Mouse (Mus musculus): ENCODE results near the gene Rnf208. TPM values are rescaled to one million over a fixed set of nuclear protein-coding genes. Genes with fewer than 3 reads are reported as not detected.

The Rnf208 gene
- 29.9 and 34.0 TPM in 2 replicates for polyA plus RNA-seq (2014; fragmentation: Nextera tagmentation; extraction: Ambion mirVana)

DNA sequence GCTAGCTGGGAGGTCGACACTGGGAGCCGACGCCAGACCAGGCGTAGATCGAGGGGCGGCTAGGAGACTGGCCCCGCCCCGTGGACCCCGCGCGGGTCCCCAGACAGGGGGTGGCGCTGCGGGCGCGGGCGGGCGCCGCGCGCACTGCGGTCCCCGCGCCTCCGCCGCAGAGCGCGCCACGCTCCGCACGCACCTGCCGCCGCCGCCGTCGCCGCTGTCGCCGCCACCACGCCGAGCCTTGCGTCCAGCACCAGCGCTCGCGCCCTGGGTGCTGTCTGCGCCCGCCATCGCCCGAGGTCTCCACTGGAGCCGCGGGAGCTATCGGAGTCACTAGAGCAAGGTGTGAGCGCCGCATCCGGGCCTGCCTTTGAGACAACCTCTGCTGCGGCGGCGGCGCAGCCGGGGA lies at the start of gene Rnf208, which contains the start of gene Cysrt1:
Rnf208 (plus strand) TSS at position 155 of the 406 bp plus-strand sequence.
Cysrt1 (minus strand) TSS at position 352 of the 406 bp plus-strand sequence.
- peak within 1 kb of the TSS; percentile 98 for H3K4me2 ChIP-seq (ENCODE audit: low read depth)
- H3K9ac ChIP-seq (ENCODE audit: low read length): peak within 1 kb of the TSS; percentile 76
- DNase-seq (ENCODE audit: low spot score) (peak; percentile 56), ATAC-seq (ENCODE audit: insufficient read depth, low FRiP score, low TSS enrichment) (peak; percentile 29; the same call in 1 of the 2 replicates)
- 0 out of 2 replicates have a peak within 1 kb of the TSS, but pooled peaks have one; percentile 3 for H3K27ac ChIP-seq (ENCODE audit: low read depth, low read length)
- under 1% methylated on average over 52 of the region's 59 CpGs for WGBS
- peaks cover 19% of the 10 kb centered on the region for H3K27me3 ChIP-seq (ENCODE audit: control insufficient read depth, insufficient read depth, low read length)
- H3K36me3 ChIP-seq (ENCODE audit: control insufficient read depth, insufficient read depth, low read length): no peaks in the 10 kb centered on the region
- peak within 1 kb of the TSS; percentile 54 for H3K4me3 ChIP-seq (ENCODE audit: low read depth, low read length)
- no peaks in the 10 kb centered on the region for H3K9me3 ChIP-seq (ENCODE audit: control insufficient read depth, low read length)
- H3K4me1 ChIP-seq (ENCODE audit: control insufficient read depth, insufficient read depth, low read length): peaks cover 18% of the 10 kb centered on the region

DNA sequence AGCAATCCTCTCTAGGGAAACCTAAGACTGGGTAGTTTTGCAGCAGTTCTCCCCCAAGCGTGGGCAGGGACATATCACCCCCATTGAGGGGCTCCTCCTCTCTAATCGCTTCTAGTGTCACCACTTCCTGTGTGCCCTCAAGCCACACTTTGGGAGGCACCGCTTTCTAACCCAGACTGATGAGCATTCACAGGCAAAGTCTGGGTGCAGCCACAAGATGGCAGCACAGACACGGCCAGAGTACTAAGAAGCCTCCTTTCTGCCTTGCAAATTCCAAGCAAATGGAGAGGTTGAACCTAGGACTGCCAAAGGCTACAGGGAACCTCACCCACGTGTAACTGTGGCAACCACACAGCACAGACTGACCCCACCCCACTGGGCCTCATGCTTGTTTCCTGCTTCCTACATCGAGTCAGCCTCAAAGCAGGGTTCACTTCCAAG lies 48.7 kb upstream of the Rnf208 start:
- WGBS: 5% methylated on average over 6 of the region's 6 CpGs
- H3K4me1 ChIP-seq (ENCODE audit: control insufficient read depth, insufficient read depth, low read length): no peaks in the 10 kb centered on the region
- DNase-seq (ENCODE audit: low spot score): peak; percentile 84
- H3K4me2 ChIP-seq (ENCODE audit: low read depth): no peak overlapping the region
- no peak overlapping the region for H3K9ac ChIP-seq (ENCODE audit: low read length)
- no peaks in the 10 kb centered on the region for H3K36me3 ChIP-seq (ENCODE audit: control insufficient read depth, insufficient read depth, low read length)
- H3K9me3 ChIP-seq (ENCODE audit: control insufficient read depth, low read length): no peaks in the 10 kb centered on the region
- H3K27ac ChIP-seq (ENCODE audit: low read depth, low read length): no peak overlapping the region
- ATAC-seq (ENCODE audit: insufficient read depth, low FRiP score, low TSS enrichment): peak; percentile 57
- no peak overlapping the region for H3K4me3 ChIP-seq (ENCODE audit: low read depth, low read length)
- H3K27me3 ChIP-seq (ENCODE audit: control insufficient read depth, insufficient read depth, low read length): peaks cover 19% of the 10 kb centered on the region

DNA sequence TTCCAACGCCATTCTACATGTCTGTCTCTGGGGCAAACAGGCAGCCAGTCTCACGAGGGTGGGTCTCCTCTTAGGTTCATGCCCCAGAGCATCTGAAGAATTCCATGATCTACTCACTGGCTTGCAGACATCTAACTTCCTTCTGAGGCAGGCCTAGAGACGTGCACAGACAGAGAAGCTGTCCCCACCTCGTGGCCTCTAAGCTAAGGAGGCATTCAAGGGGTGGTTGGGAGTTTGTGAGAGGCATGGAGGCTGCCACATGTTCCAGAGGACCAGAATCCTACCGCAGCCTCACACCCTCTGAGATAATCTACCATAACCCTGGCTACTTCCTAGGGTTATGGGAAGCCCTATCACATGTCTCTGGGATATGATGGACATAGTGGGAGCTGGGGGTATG lies 48.0 kb upstream of the Rnf208 start:
- no peak for DNase-seq (ENCODE audit: low spot score)
- no peak overlapping the region for H3K4me3 ChIP-seq (ENCODE audit: low read depth, low read length)
- H3K27ac ChIP-seq (ENCODE audit: low read depth, low read length): no peak overlapping the region
- no peak for ATAC-seq (ENCODE audit: insufficient read depth, low FRiP score, low TSS enrichment)
- no peak overlapping the region for H3K9ac ChIP-seq (ENCODE audit: low read length)
- no peaks in the 10 kb centered on the region for H3K9me3 ChIP-seq (ENCODE audit: control insufficient read depth, low read length)
- H3K4me2 ChIP-seq (ENCODE audit: low read depth): no peak overlapping the region
- WGBS: 80% methylated on average over 5 of the region's 5 CpGs
- peaks cover 19% of the 10 kb centered on the region for H3K27me3 ChIP-seq (ENCODE audit: control insufficient read depth, insufficient read depth, low read length)
- H3K4me1 ChIP-seq (ENCODE audit: control insufficient read depth, insufficient read depth, low read length): no peaks in the 10 kb centered on the region
- H3K36me3 ChIP-seq (ENCODE audit: control insufficient read depth, insufficient read depth, low read length): no peaks in the 10 kb centered on the region

DNA sequence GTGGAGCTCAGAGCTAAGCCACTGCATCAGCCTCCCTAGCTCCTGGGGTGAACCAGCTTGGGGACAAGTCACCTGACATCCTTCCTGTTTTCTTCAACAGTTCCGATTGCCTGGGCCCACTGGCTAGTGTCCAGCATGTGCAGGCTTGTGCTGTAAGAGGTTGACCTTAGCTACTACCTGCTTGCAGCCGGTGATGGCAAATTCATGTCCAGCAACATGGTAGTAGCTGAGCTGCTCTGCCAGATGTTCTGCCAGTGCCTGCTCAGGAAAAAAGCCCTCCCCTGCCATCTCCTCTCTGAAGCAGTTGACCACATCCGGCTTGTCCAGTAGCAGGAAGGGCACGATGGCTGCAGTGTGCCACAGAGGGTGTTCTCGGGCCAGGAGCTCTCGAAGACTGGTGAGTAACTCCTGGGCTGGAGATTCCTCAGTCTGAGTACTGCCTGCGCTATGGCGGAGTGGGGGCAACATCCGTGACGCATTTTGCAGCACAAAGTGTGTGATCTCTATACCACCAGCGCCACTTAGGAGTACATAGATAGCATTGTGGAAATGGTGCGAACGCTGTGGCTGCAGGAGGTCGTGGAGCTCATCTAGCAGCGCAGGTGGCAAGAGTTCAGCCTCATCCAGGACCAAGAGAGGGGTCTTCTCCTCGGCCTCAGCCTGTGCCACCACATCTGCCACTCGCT lies 47.4 kb upstream of the Rnf208 start:
- Histone ChIP-seq H3K4me3 (ENCODE audit: low read depth, low read length) (no peak overlapping the region), H3K36me3 (ENCODE audit: control insufficient read depth, insufficient read depth, low read length) (no peaks in the 10 kb centered on the region), H3K9me3 (ENCODE audit: control insufficient read depth, low read length) (no peaks in the 10 kb centered on the region), H3K27me3 (ENCODE audit: control insufficient read depth, insufficient read depth, low read length) (peaks cover 19% of the 10 kb centered on the region), H3K9ac (ENCODE audit: low read length) (no peak overlapping the region), H3K27ac (ENCODE audit: low read depth, low read length) (no peak overlapping the region), H3K4me1 (ENCODE audit: control insufficient read depth, insufficient read depth, low read length) (no peaks in the 10 kb centered on the region), H3K4me2 (ENCODE audit: low read depth) (no peak overlapping the region)
- ATAC-seq (ENCODE audit: insufficient read depth, low FRiP score, low TSS enrichment) (no peak), DNase-seq (ENCODE audit: low spot score) (no peak)
- WGBS: 85% methylated on average over 17 of the region's 17 CpGs

DNA sequence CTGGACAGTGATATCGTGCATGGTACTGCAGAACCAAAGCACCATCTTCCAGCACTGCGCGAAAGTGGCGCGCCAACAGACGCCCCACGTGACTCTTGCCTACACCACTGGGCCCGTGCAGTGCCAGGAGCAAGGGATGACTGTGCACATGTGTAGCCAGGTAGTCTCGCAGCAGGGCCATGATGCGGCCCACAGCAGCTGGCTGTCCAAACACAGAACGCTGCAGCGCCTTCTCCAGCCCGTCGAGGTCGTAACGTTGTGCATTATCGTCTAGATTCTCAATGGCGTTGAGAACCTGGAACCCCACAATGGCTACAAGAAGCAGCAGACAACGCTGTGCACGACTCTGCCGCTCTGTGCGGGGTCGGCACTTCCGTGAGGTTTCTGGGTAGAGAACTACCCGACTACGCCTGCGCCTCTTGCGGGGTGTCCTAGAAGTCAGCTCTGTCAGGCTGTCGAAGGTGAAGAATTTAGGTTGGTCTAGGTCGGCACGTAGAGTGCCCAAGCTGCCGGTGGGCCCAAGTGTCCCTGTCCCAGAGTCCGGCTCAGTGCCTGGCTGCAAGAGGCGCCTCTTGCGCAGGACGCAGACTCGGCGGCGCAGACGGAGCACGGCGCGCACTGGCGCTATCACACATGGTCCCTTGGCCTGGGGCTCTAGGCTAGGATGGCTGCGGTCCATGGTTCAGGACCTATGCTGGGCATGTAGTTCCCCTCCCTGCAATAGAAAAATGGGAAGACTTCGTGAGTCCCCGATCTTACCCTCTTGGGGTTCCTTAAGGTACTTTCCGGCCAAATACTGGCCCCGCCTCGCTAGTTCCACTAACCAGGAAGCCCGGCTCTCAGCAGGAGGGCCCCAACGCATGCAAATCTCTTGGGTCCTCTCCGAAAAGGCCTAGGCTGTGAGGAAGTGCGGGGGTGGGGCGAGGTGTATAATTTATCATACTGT lies 46.6 kb upstream of the Rnf208 start:
- no peak overlapping the region for H3K27ac ChIP-seq (ENCODE audit: low read depth, low read length)
- H3K9ac ChIP-seq (ENCODE audit: low read length): no peak overlapping the region
- ATAC-seq (ENCODE audit: insufficient read depth, low FRiP score, low TSS enrichment) (no peak), DNase-seq (ENCODE audit: low spot score) (no peak)
- H3K9me3 ChIP-seq (ENCODE audit: control insufficient read depth, low read length): no peaks in the 10 kb centered on the region
- H3K4me3 ChIP-seq (ENCODE audit: low read depth, low read length): no peak overlapping the region
- H3K4me1 ChIP-seq (ENCODE audit: control insufficient read depth, insufficient read depth, low read length): no peaks in the 10 kb centered on the region
- peak overlapping the region; percentile 8; the same call in 1 of the 2 replicates for H3K4me2 ChIP-seq (ENCODE audit: low read depth)
- peaks cover 2% of the 10 kb centered on the region; the same call in 1 of the 2 replicates for H3K36me3 ChIP-seq (ENCODE audit: control insufficient read depth, insufficient read depth, low read length)
- H3K27me3 ChIP-seq (ENCODE audit: control insufficient read depth, insufficient read depth, low read length): peaks cover 19% of the 10 kb centered on the region
- 20% methylated on average over 55 of the region's 55 CpGs for WGBS

DNA sequence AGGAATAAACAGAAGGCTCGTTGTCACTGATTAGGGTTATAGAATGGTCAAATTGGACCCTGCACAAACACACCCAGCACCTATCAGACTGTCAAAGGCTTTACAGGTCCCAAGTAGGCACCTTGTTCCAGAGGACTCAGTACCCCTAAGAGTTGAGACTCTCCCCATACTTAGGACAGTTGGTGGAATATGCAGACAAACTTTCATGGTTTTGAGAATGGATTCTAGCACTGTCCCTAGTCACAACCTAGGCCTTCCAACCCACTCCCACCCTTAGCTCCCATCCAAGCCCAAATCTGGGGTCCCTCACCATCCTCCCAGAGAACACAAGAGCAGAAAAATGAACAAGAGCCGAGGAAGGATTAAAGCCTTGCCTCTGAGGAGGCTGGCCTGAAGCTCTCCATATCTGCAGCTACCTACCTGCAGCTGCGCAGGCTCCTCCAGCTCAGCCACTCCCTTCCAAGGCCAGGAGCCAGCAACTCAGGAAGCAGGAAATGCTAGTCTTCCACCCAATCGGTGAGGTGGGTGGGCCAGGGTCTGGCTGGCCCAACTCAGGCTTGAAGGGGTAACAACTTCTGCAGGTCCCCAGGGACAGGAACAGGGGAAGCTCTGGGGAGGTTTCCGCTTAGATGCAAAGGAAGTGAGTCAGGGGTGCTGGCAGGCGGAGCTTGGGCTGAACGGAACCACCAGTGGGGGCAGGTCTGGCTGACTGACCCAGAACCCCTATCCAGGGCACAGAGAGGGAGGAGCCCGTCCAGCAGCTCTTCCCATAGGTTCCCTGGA lies 45.7 kb upstream of the Rnf208 start, which contains the start of gene Tor4a:
Tor4a (minus strand) TSS at position 715 of the 783 bp plus-strand sequence.
- Histone ChIP-seq H3K36me3 (ENCODE audit: control insufficient read depth, insufficient read depth, low read length) (peaks cover 3% of the 10 kb centered on the region; the same call in 1 of the 2 replicates), H3K4me3 (ENCODE audit: low read depth, low read length) (no peak within 1 kb of the TSS), H3K4me1 (ENCODE audit: control insufficient read depth, insufficient read depth, low read length) (no peaks in the 10 kb centered on the region), H3K9me3 (ENCODE audit: control insufficient read depth, low read length) (no peaks in the 10 kb centered on the region), H3K27me3 (ENCODE audit: control insufficient read depth, insufficient read depth, low read length) (peaks cover 19% of the 10 kb centered on the region), H3K27ac (ENCODE audit: low read depth, low read length) (no peak within 1 kb of the TSS), H3K9ac (ENCODE audit: low read length) (no peak within 1 kb of the TSS), H3K4me2 (ENCODE audit: low read depth) (no peak within 1 kb of the TSS; the same call in 1 of the 2 replicates)
- ATAC-seq (ENCODE audit: insufficient read depth, low FRiP score, low TSS enrichment) (no peak), DNase-seq (ENCODE audit: low spot score) (no peak)
- 13% methylated on average over 8 of the region's 8 CpGs for WGBS

DNA sequence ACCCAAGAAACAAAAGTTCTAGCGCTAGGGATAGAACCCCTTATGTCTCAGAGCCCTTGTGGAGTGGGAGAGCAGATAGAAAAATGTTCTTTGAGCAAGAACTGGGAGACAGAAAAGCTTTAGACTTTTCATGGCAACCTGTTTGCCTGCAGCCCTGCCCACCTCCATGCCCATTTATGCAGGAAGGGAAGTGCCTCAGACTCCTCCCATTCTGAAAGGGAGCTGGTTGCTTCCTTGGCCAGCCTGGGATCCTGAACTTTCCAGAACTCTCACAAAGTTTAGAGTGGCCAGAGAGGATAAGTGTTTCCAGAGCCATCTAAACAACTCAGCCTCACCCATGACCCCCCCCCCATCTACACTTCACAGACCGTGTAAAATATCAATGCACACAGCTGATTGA lies 44.9 kb upstream of the Rnf208 start:
- Histone ChIP-seq H3K4me1 (ENCODE audit: control insufficient read depth, insufficient read depth, low read length) (no peaks in the 10 kb centered on the region), H3K9me3 (ENCODE audit: control insufficient read depth, low read length) (no peaks in the 10 kb centered on the region), H3K9ac (ENCODE audit: low read length) (no peak overlapping the region), H3K4me2 (ENCODE audit: low read depth) (no peak overlapping the region), H3K27me3 (ENCODE audit: control insufficient read depth, insufficient read depth, low read length) (peaks cover 19% of the 10 kb centered on the region), H3K4me3 (ENCODE audit: low read depth, low read length) (no peak overlapping the region), H3K36me3 (ENCODE audit: control insufficient read depth, insufficient read depth, low read length) (peaks cover 4% of the 10 kb centered on the region; the same call in 1 of the 2 replicates), H3K27ac (ENCODE audit: low read depth, low read length) (no peak overlapping the region)
- DNase-seq (ENCODE audit: low spot score): no peak
- WGBS: 24% methylated on average over 2 of the region's 2 CpGs
- no peak for ATAC-seq (ENCODE audit: insufficient read depth, low FRiP score, low TSS enrichment)

DNA sequence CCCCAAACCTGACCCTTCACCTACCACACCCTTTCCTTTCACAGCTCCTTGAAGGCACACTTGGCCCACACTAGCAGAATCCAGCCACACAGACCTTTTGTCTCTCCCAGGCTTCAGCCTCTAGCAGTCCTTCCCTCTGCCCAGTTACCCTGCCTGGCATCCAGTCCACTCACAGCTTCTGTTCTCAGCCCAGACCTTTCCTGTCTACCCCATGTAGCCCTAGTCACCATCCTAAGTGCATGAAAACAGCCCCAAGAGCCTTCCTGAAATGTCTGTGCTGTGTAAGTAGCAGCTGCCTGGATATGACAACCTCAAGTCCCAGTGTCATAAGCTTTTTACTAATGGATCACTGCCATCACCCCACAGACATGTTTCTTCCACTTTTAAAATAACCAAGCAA lies 44.1 kb upstream of the Rnf208 start:
- H3K4me3 ChIP-seq (ENCODE audit: low read depth, low read length): no peak overlapping the region
- no peak overlapping the region for H3K9ac ChIP-seq (ENCODE audit: low read length)
- H3K36me3 ChIP-seq (ENCODE audit: control insufficient read depth, insufficient read depth, low read length): peaks cover 5% of the 10 kb centered on the region; the same call in 1 of the 2 replicates
- no peaks in the 10 kb centered on the region for H3K9me3 ChIP-seq (ENCODE audit: control insufficient read depth, low read length)
- no peak overlapping the region for H3K4me2 ChIP-seq (ENCODE audit: low read depth)
- H3K27me3 ChIP-seq (ENCODE audit: control insufficient read depth, insufficient read depth, low read length): peaks cover 19% of the 10 kb centered on the region
- DNase-seq (ENCODE audit: low spot score) (no peak), ATAC-seq (ENCODE audit: insufficient read depth, low FRiP score, low TSS enrichment) (no peak)
- H3K27ac ChIP-seq (ENCODE audit: low read depth, low read length): no peak overlapping the region
- H3K4me1 ChIP-seq (ENCODE audit: control insufficient read depth, insufficient read depth, low read length): no peaks in the 10 kb centered on the region
